Mouse (Mus musculus) cerebellum, postnatal 25 days (tissue): ENCODE measurements around the gene Tmtc2.

Source experiments
- DNase-seq, 2 experiments: peaks; one replicate each; pipeline ENCODE4 v3.0.0; 2021; ENCODE audit warnings: mixed read lengths in 2 of 2

Gene Tmtc2

DNA sequence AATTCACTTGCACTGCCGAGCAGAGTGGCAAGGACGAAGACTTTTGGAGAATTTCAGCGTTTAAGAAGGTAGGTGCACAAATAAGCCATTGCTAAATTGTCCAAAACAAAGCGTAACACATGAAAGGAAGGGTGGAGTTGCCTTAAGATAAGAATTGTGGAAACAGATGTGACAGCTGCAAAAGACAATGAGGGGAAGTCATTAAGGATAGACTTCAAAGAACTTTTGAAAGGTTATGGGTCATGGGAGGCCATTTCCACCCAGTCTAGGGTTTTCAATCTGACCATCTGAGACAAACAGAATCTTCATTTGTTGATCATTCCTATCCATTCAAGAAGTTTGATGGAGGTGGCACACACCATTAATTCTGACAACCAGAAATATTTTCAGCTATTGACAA is 429.9 kb downstream of the Tmtc2 start:
- no peak for DNase-seq

GRCm38 (mm10) chr10:105142201-105142600 is 432.1 kb downstream of the Tmtc2 start:
- no peak for DNase-seq
